In the genomic region with DNA sequence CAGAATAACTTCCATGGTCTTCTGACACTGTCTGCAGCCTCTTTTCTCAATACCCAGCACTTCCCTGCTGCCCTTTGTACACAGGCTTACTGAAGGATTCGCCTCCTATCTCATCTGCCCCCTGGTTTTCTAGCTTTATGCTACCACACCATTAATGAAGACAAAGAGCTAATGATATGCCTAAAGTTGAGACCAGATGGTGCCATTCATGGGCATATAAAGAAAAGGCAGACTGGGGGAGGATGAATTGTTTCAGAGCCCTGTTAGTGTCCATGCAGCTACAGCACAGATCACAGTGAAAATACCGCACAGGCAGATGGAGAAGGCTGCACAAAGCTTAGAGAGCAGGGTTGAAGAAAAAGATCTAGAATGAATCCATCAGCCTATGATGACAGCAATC, we compare ENCODE assay signal across 25 mouse cellular contexts.
A peak's percentile ranks its signal among the peaks of the same experiment; 100 is the strongest.
DNase-seq lines count a peak whose midpoint lies in the region; ATAC-seq and TF ChIP-seq lines count a peak whose summit lies in the region.
"Had no signal": no experiment of that assay in that cellular context is flagged by ENCODE, and none has a peak within 500 bp of the region (broad histone marks: within the 10 kb centered on the region; RNA-seq: fewer than 3 reads in every experiment).

No protein-coding gene starts in this region.

- 48% methylated on average over 2 of the region's 2 CpGs for WGBS in midbrain, embryonic 12.5 days
- WGBS in midbrain, postnatal 0 days: 42% methylated on average over 2 of the region's 2 CpGs
- 51% methylated on average over 2 of the region's 2 CpGs for WGBS in forebrain, embryonic 16.5 days
- WGBS in midbrain, embryonic 13.5 days: 34% methylated on average over 2 of the region's 2 CpGs
- 73% methylated on average over 2 of the region's 2 CpGs for WGBS in lung, adult 2 months

- TF ChIP-seq CTCF in midbrain, postnatal 0 days (IDR thresholded peaks at IDR 0.05): no peak
- no peak for TF ChIP-seq CTCF in lung, adult 2 months (IDR thresholded peaks at IDR 0.05; ENCODE audit: insufficient read depth, low read length)

- no peaks in the 10 kb centered on the region for H3K27me3 ChIP-seq in midbrain, embryonic 12.5 days
- H3K27me3 ChIP-seq in midbrain, postnatal 0 days (ENCODE audit: insufficient read depth, low read length): no peaks in the 10 kb centered on the region
- H3K27me3 ChIP-seq in forebrain, embryonic 16.5 days (replicated peaks; ENCODE audit: control insufficient read depth, insufficient read depth, low read length): no peaks in the 10 kb centered on the region
- no peaks in the 10 kb centered on the region for H3K27me3 ChIP-seq in midbrain, embryonic 13.5 days
- H3K27me3 ChIP-seq: CH12.LX; heart, embryonic 13.5 days; kidney, embryonic 15.5 days had no signal

- ATAC-seq in midbrain, embryonic 12.5 days (ENCODE audit: low FRiP score, low read depth): peak; percentile 34; the same call in 1 of the 2 replicates
- ATAC-seq in midbrain, postnatal 0 days (ENCODE audit: low FRiP score): no peak
- ATAC-seq in forebrain, embryonic 16.5 days: peak; percentile 63
- 0 out of 2 replicates have a peak, but pooled peaks have one; percentile 40 for ATAC-seq in midbrain, embryonic 13.5 days
- ATAC-seq: lung, postnatal 0 days; Patski had no signal

- TF ChIP-seq POLR2A in lung, adult 2 months (IDR thresholded peaks at IDR 0.05; ENCODE audit: borderline replicate concordance, extremely low read depth, low read depth, low read length): no peak

- DNase-seq in heart, adult 11 months: peak; percentile 45
- no peak for DNase-seq in heart, adult 18-20 months
- DNase-seq in midbrain, postnatal 0 days (ENCODE audit: low spot score): no peak
- no peak for DNase-seq in testis, postnatal 10 days (ENCODE audit: low spot score)
- no peak for DNase-seq in lung, adult 2 months
- DNase-seq: adrenal gland, adult 2 months; B cell, adult 2 months; cerebellum, adult 2 months; cerebellum, postnatal 25 days; heart, postnatal 14 days; kidney, adult 11 months; kidney, postnatal 36 days; layer of hippocampus, postnatal 36 days; right cerebral cortex, postnatal 14 days had no signal

- no peak overlapping the region for H3K27ac ChIP-seq in midbrain, embryonic 12.5 days (replicated peaks)
- H3K27ac ChIP-seq in midbrain, postnatal 0 days (ENCODE audit: low read depth, low read length): no peak overlapping the region
- no peak overlapping the region for H3K27ac ChIP-seq in forebrain, embryonic 16.5 days (ENCODE audit: low read length)
- no peak overlapping the region for H3K27ac ChIP-seq in midbrain, embryonic 13.5 days
- H3K27ac ChIP-seq: heart, embryonic 13.5 days; kidney, embryonic 15.5 days; macrophage; stomach, postnatal 0 days had no signal

- no peaks in the 10 kb centered on the region for H3K36me3 ChIP-seq in midbrain, embryonic 12.5 days
- H3K36me3 ChIP-seq in midbrain, postnatal 0 days (ENCODE audit: insufficient read depth, low read length): no peaks in the 10 kb centered on the region
- no peaks in the 10 kb centered on the region for H3K36me3 ChIP-seq in forebrain, embryonic 16.5 days (ENCODE audit: control insufficient read depth, insufficient read depth)
- no peaks in the 10 kb centered on the region for H3K36me3 ChIP-seq in midbrain, embryonic 13.5 days
- H3K36me3 ChIP-seq: G1E; heart, embryonic 13.5 days; kidney, embryonic 15.5 days had no signal

- H3K4me2 ChIP-seq in midbrain, embryonic 12.5 days (replicated peaks): no peak overlapping the region
- H3K4me2 ChIP-seq in midbrain, postnatal 0 days (ENCODE audit: low read depth, low read length, poor library complexity, severe bottlenecking): no peak overlapping the region
- H3K4me2 ChIP-seq in forebrain, embryonic 16.5 days (ENCODE audit: low read length): no peak overlapping the region
- H3K4me2 ChIP-seq in midbrain, embryonic 13.5 days (replicated peaks): no peak overlapping the region
- H3K4me2 ChIP-seq: heart, embryonic 13.5 days; kidney, embryonic 15.5 days had no signal

- H3K9me3 ChIP-seq in midbrain, embryonic 12.5 days: no peaks in the 10 kb centered on the region
- no peaks in the 10 kb centered on the region for H3K9me3 ChIP-seq in midbrain, postnatal 0 days (ENCODE audit: low read length)
- no peaks in the 10 kb centered on the region for H3K9me3 ChIP-seq in forebrain, embryonic 16.5 days (ENCODE audit: control insufficient read depth, low read length)
- H3K9me3 ChIP-seq in midbrain, embryonic 13.5 days: no peaks in the 10 kb centered on the region
- H3K9me3 ChIP-seq: G1E; kidney, embryonic 15.5 days had no signal

- no peaks in the 10 kb centered on the region for H3K4me1 ChIP-seq in midbrain, embryonic 12.5 days
- H3K4me1 ChIP-seq in midbrain, postnatal 0 days (ENCODE audit: insufficient read depth, low read length): no peaks in the 10 kb centered on the region
- H3K4me1 ChIP-seq in forebrain, embryonic 16.5 days (replicated peaks; ENCODE audit: control insufficient read depth, insufficient read depth, low read length): no peaks in the 10 kb centered on the region
- 0 out of 2 replicates have a peak, but pooled peaks cover 6% of the 10 kb centered on the region for H3K4me1 ChIP-seq in midbrain, embryonic 13.5 days (replicated peaks)
- H3K4me1 ChIP-seq in lung, adult 2 months (ENCODE audit: control insufficient read depth, insufficient read depth, low read length): no peaks in the 10 kb centered on the region
- H3K4me1 ChIP-seq: heart, embryonic 13.5 days; kidney, embryonic 15.5 days had no signal

- H3K4me3 ChIP-seq in midbrain, embryonic 12.5 days: no peak overlapping the region
- no peak overlapping the region for H3K4me3 ChIP-seq in midbrain, postnatal 0 days (ENCODE audit: low read depth, low read length)
- H3K4me3 ChIP-seq in forebrain, embryonic 16.5 days (replicated peaks; ENCODE audit: low read length): no peak overlapping the region
- no peak overlapping the region for H3K4me3 ChIP-seq in midbrain, embryonic 13.5 days (replicated peaks)
- no peak overlapping the region for H3K4me3 ChIP-seq in lung, adult 2 months (replicated peaks; ENCODE audit: extremely low read depth, low read depth, low read length)
- H3K4me3 ChIP-seq: heart, embryonic 13.5 days; kidney, embryonic 15.5 days had no signal

- no peak overlapping the region for H3K9ac ChIP-seq in midbrain, embryonic 12.5 days (replicated peaks)
- no peak overlapping the region for H3K9ac ChIP-seq in midbrain, postnatal 0 days (replicated peaks; ENCODE audit: low read length, poor library complexity, severe bottlenecking)
- no peak overlapping the region for H3K9ac ChIP-seq in forebrain, embryonic 16.5 days (replicated peaks; ENCODE audit: low read depth, low read length)
- no peak overlapping the region for H3K9ac ChIP-seq in midbrain, embryonic 13.5 days (replicated peaks)
- H3K9ac ChIP-seq: heart, embryonic 13.5 days; kidney, embryonic 15.5 days had no signal
